Mouse (Mus musculus): Measurements from ENCODE around the gene Pdgfa. TPM values are rescaled to one million over a fixed set of nuclear protein-coding genes. Genes with fewer than 3 reads are reported as not detected.

The Pdgfa gene
- polyA plus RNA-seq, 1 experiment from 2014 or later, result 34.5 TPM

GRCm38 (mm10) chr5:138932460-138933432 lies 64.4 kb downstream of the Pdgfa start:
- no peaks in the 10 kb centered on the region for H3K9me3 ChIP-seq (replicated peaks; ENCODE audit: control insufficient read depth, low read length)
- no peaks in the 10 kb centered on the region for H3K27me3 ChIP-seq (ENCODE audit: control insufficient read depth, insufficient read depth, low read length)
- no peaks in the 10 kb centered on the region for H3K36me3 ChIP-seq (replicated peaks; ENCODE audit: control insufficient read depth, insufficient read depth, low read depth, low read length)
- H3K27ac ChIP-seq (replicated peaks; ENCODE audit: low read depth, low read length), result peak overlapping the region; percentile 42
- H3K4me2 ChIP-seq (ENCODE audit: low read depth, low read length), result no peak overlapping the region
- DNase-seq (ENCODE audit: low spot score), result peak; percentile 49
- WGBS, result 8% methylated on average over 18 of the region's 18 CpGs
- peak overlapping the region; percentile 18; the same call in 1 of the 2 replicates for H3K9ac ChIP-seq (replicated peaks; ENCODE audit: low read length)
- H3K4me3 ChIP-seq (ENCODE audit: low read depth, low read length), result no peak overlapping the region
- H3K4me1 ChIP-seq (ENCODE audit: control insufficient read depth, insufficient read depth, low read length), result peaks cover 11% of the 10 kb centered on the region; the same call in 1 of the 2 replicates
- peak; percentile 17; the same call in 1 of the 2 replicates for ATAC-seq (replicated peaks; ENCODE audit: insufficient number of reproducible peaks, low FRiP score, low TSS enrichment, low read depth)

GRCm38 (mm10) chr5:138931836-138932235 lies 65.3 kb downstream of the Pdgfa start:
- Histone ChIP-seq H3K27ac (replicated peaks; ENCODE audit: low read depth, low read length) (0 out of 2 replicates have a peak overlapping the region, but pooled peaks have one; percentile 16), H3K4me2 (ENCODE audit: low read depth, low read length) (0 out of 2 replicates have a peak overlapping the region, but pooled peaks have one; percentile 10), H3K4me3 (ENCODE audit: low read depth, low read length) (no peak overlapping the region), H3K36me3 (replicated peaks; ENCODE audit: control insufficient read depth, insufficient read depth, low read depth, low read length) (no peaks in the 10 kb centered on the region), H3K9ac (replicated peaks; ENCODE audit: low read length) (no peak overlapping the region), H3K9me3 (replicated peaks; ENCODE audit: control insufficient read depth, low read length) (no peaks in the 10 kb centered on the region), H3K4me1 (ENCODE audit: control insufficient read depth, insufficient read depth, low read length) (peaks cover 11% of the 10 kb centered on the region; the same call in 1 of the 2 replicates), H3K27me3 (ENCODE audit: control insufficient read depth, insufficient read depth, low read length) (no peaks in the 10 kb centered on the region)
- WGBS, result 8% methylated on average over 13 of the region's 13 CpGs
- DNase-seq (ENCODE audit: low spot score) (peak; percentile 50), ATAC-seq (replicated peaks; ENCODE audit: insufficient number of reproducible peaks, low FRiP score, low TSS enrichment, low read depth) (peak; percentile 31; the same call in 1 of the 2 replicates)

- no peaks in the 10 kb centered on the region for H3K9me3 ChIP-seq (replicated peaks; ENCODE audit: control insufficient read depth, low read length)
- no peak overlapping the region for H3K4me3 ChIP-seq (ENCODE audit: low read depth, low read length)
- H3K9ac ChIP-seq (replicated peaks; ENCODE audit: low read length), result no peak overlapping the region
- H3K4me2 ChIP-seq (ENCODE audit: low read depth, low read length), result no peak overlapping the region
- DNase-seq (ENCODE audit: low spot score) (peak; percentile 49), ATAC-seq (replicated peaks; ENCODE audit: insufficient number of reproducible peaks, low FRiP score, low TSS enrichment, low read depth) (peak; percentile 60)
- H3K27ac ChIP-seq (replicated peaks; ENCODE audit: low read depth, low read length), result peak overlapping the region; percentile 52
- H3K27me3 ChIP-seq (ENCODE audit: control insufficient read depth, insufficient read depth, low read length), result no peaks in the 10 kb centered on the region
- H3K36me3 ChIP-seq (replicated peaks; ENCODE audit: control insufficient read depth, insufficient read depth, low read depth, low read length), result no peaks in the 10 kb centered on the region
- H3K4me1 ChIP-seq (ENCODE audit: control insufficient read depth, insufficient read depth, low read length), result peaks cover 11% of the 10 kb centered on the region; the same call in 1 of the 2 replicates
- 57% methylated on average over 10 of the region's 10 CpGs for WGBS
These were observed 67.2 kb downstream of the Pdgfa start for GRCm38 (mm10) chr5:138929879-138930507.

Other genes starting within 250 kb of the Pdgfa start
- gene Fam20c, start 242.9 kb downstream of the Pdgfa start, polyA plus RNA-seq (2014; fragmentation: Nextera tagmentation; extraction: Ambion mirVana), result 5.0 and 7.3 TPM in 2 replicates
- gene Gm5294, start 177.3 kb downstream of the Pdgfa start, polyA plus RNA-seq (2014; fragmentation: Nextera tagmentation; extraction: Ambion mirVana), result not detected in 2 replicates
- 8.7 and 11.7 TPM in 2 replicates for gene Prkar1b, start 152.6 kb upstream of the Pdgfa start, polyA plus RNA-seq (2014; fragmentation: Nextera tagmentation; extraction: Ambion mirVana)
- gene Dnaaf5, start 152.9 kb upstream of the Pdgfa start, polyA plus RNA-seq (2014; fragmentation: Nextera tagmentation; extraction: Ambion mirVana), result 6.8 and 7.4 TPM in 2 replicates
- gene Sun1, start 203.3 kb upstream of the Pdgfa start, polyA plus RNA-seq (2014; fragmentation: Nextera tagmentation; extraction: Ambion mirVana), result 42.9 and 45.9 TPM in 2 replicates